Mouse (Mus musculus) stomach, embryonic 15.5 days (tissue): ENCODE data around the gene Wdr17. TPM values are rescaled to one million over a fixed set of nuclear protein-coding genes. Genes with fewer than 3 reads are reported as not detected.
A peak's percentile ranks its signal among the peaks of the same experiment; 100 is the strongest.
"Not testable (repeated sequence)": the region's sequence is repeated elsewhere in the genome, so short reads cannot be mapped to it uniquely, and the experiment has no call there.

Source experiments
- ATAC-seq: fragments of 200-750 bp; cut with Nextera tagmentation; 2 replicates; pipeline ENCODE4 v1.8.0; 2017; ENCODE audit warnings: low read depth, moderate number of reproducible peaks, moderate TSS enrichment; ENCODE audit not compliant: insufficient read depth, low FRiP score
- H3K27ac ChIP-seq: fragments of 300-500 bp; sonication (generic); 2 replicates; pipeline ENCODE4 v1.5.1; 2015; ENCODE audit warnings: mild to moderate bottlenecking, inconsistent platforms
- H3K27me3 ChIP-seq: fragments of 300-500 bp; sonication (generic); replicated peaks from 2 replicates; pipeline ENCODE4 v1.6.1; 2015; ENCODE audit warnings: inconsistent platforms
- H3K36me3 ChIP-seq: fragments of 300-500 bp; sonication (generic); 2 replicates; pipeline ENCODE4 v1.6.1; 2015; ENCODE audit warnings: inconsistent platforms
- H3K4me1 ChIP-seq: fragments of 300-500 bp; sonication (generic); 2 replicates; pipeline ENCODE4 v1.6.1; 2015; ENCODE audit warnings: inconsistent platforms
- H3K4me2 ChIP-seq: fragments of 300-500 bp; sonication (generic); 2 replicates; pipeline ENCODE4 v1.6.1; 2015; ENCODE audit warnings: mild to moderate bottlenecking, inconsistent platforms
- H3K4me3 ChIP-seq: fragments of 300-500 bp; sonication (generic); replicated peaks from 2 replicates; pipeline ENCODE4 v1.5.1; 2015; ENCODE audit warnings: inconsistent platforms
- H3K9ac ChIP-seq: fragments of 300-500 bp; sonication (generic); 2 replicates; pipeline ENCODE4 v1.6.1; 2015; ENCODE audit warnings: inconsistent platforms
- H3K9me3 ChIP-seq: fragments of 300-500 bp; sonication (generic); 2 replicates; pipeline ENCODE4 v1.6.1; 2016; ENCODE audit warnings: inconsistent platforms
- WGBS: fragments of 180-500 bp; shearing (Covaris S2); methylation state at CpG from one replicate; pipeline ENCODE4 v1.1.7; 2015; 5-methylcytosine and 5-hydroxymethylcytosine counted together
- polyA plus RNA-seq: library from polyadenylated mRNA; unstranded; fragments of >200 nt; fragmentation: Nextera tagmentation; extraction: Ambion mirVana; gene quantifications from 2 replicates; pipeline ENCODE4 v1.2.1, GENCODE M21; 2015

The Wdr17 gene
- polyA plus RNA-seq, 1 experiment from 2014 or later: 0.49 TPM

GRCm38 (mm10) chr8:54659703-54660102, 227.3 kb downstream of the Wdr17 start:
- Histone ChIP-seq H3K4me1 (no peaks in the 10 kb centered on the region), H3K36me3 (no peaks in the 10 kb centered on the region), H3K9me3 (no peaks in the 10 kb centered on the region), H3K4me2 (no peak overlapping the region), H3K27me3 (no peaks in the 10 kb centered on the region), H3K4me3 (no peak overlapping the region), H3K27ac (no peak overlapping the region), H3K9ac (no peak overlapping the region)
- 83% methylated on average over 2 of the region's 2 CpGs for WGBS
- ATAC-seq: no peak

GRCm38 (mm10) chr8:54638634-54639033, 248.3 kb downstream of the Wdr17 start:
- 82% methylated on average over 4 of the region's 4 CpGs for WGBS
- H3K9me3 ChIP-seq: no peaks in the 10 kb centered on the region
- no peak for ATAC-seq

GRCm38 (mm10) chr8:54616710-54617109, 270.3 kb downstream of the Wdr17 start:
- not testable (repeated sequence) for H3K27ac ChIP-seq, H3K4me2 ChIP-seq, H3K9ac ChIP-seq, H3K36me3 ChIP-seq, H3K27me3 ChIP-seq, H3K4me1 ChIP-seq, H3K9me3 ChIP-seq, H3K4me3 ChIP-seq, ATAC-seq
- WGBS: 83% methylated on average over 17 of the region's 17 CpGs

More at GRCm38 (mm10) chr8:54638634-54639033, 248.3 kb downstream of the Wdr17 start:
- Histone ChIP-seq H3K27me3 (no peaks in the 10 kb centered on the region), H3K4me1 (no peaks in the 10 kb centered on the region), H3K4me2 (no peak overlapping the region), H3K36me3 (no peaks in the 10 kb centered on the region), H3K4me3 (no peak overlapping the region), H3K27ac (no peak overlapping the region), H3K9ac (no peak overlapping the region)

- H3K36me3 ChIP-seq: no peaks in the 10 kb centered on the region
- H3K9ac ChIP-seq: no peak overlapping the region
- ATAC-seq: no peak
- 68% methylated on average over 4 of the region's 4 CpGs for WGBS
- H3K9me3 ChIP-seq: no peaks in the 10 kb centered on the region
- H3K27me3 ChIP-seq: no peaks in the 10 kb centered on the region
- no peaks in the 10 kb centered on the region for H3K4me1 ChIP-seq
- no peak overlapping the region for H3K4me3 ChIP-seq
- no peak overlapping the region for H3K27ac ChIP-seq
- H3K4me2 ChIP-seq: no peak overlapping the region
Measured at GRCm38 (mm10) chr8:54610238-54610637, 276.7 kb downstream of the Wdr17 start.

- Histone ChIP-seq H3K27ac (no peak overlapping the region), H3K4me2 (no peak overlapping the region), H3K9me3 (no peaks in the 10 kb centered on the region), H3K9ac (no peak overlapping the region), H3K4me3 (no peak overlapping the region), H3K4me1 (no peaks in the 10 kb centered on the region), H3K27me3 (no peaks in the 10 kb centered on the region), H3K36me3 (no peaks in the 10 kb centered on the region)
- no peak for ATAC-seq
- WGBS: 89% methylated on average over 2 of the region's 2 CpGs
Measured at GRCm38 (mm10) chr8:54609336-54609735, 277.6 kb downstream of the Wdr17 start.

GRCm38 (mm10) chr8:54603440-54603839, 283.5 kb downstream of the Wdr17 start:
- H3K4me2 ChIP-seq: no peak overlapping the region
- 81% methylated on average over 4 of the region's 4 CpGs for WGBS
- ATAC-seq: no peak
- H3K4me1 ChIP-seq: 0 out of 2 replicates have a peak, but pooled peaks cover 7% of the 10 kb centered on the region
- no peak overlapping the region for H3K4me3 ChIP-seq
- no peak overlapping the region for H3K9ac ChIP-seq
- no peaks in the 10 kb centered on the region for H3K36me3 ChIP-seq
- H3K27me3 ChIP-seq: no peaks in the 10 kb centered on the region
- H3K27ac ChIP-seq: no peak overlapping the region
- no peaks in the 10 kb centered on the region for H3K9me3 ChIP-seq

- peak within 1 kb of the TSS; percentile 54 for H3K4me2 ChIP-seq
- H3K4me1 ChIP-seq: 0 out of 2 replicates have a peak, but pooled peaks cover 7% of the 10 kb centered on the region
- no peak within 1 kb of the TSS for H3K27ac ChIP-seq
- no peak within 1 kb of the TSS for H3K9ac ChIP-seq
- peak within 1 kb of the TSS; percentile 24 for H3K4me3 ChIP-seq
- no peaks in the 10 kb centered on the region for H3K36me3 ChIP-seq
- WGBS: 10% methylated on average over 21 of the region's 21 CpGs
- H3K9me3 ChIP-seq: no peaks in the 10 kb centered on the region
- no peaks in the 10 kb centered on the region for H3K27me3 ChIP-seq
- peak; percentile 76; the same call in 1 of the 2 replicates for ATAC-seq
Measured at GRCm38 (mm10) chr8:54600671-54601251, 286.2 kb downstream of the Wdr17 start, which contains the start of gene Spata4. Gene Spata4 (plus strand): TSS chr8:54600781.

GRCm38 (mm10) chr8:54597386-54597785, 289.6 kb downstream of the Wdr17 start:
- H3K4me1 ChIP-seq: 0 out of 2 replicates have a peak, but pooled peaks cover 7% of the 10 kb centered on the region
- H3K27me3 ChIP-seq: no peaks in the 10 kb centered on the region
- ATAC-seq: no peak
- H3K4me2 ChIP-seq: no peak overlapping the region
- H3K9me3 ChIP-seq: no peaks in the 10 kb centered on the region
- no peak overlapping the region for H3K9ac ChIP-seq
- 89% methylated on average over 2 of the region's 2 CpGs for WGBS
- no peak overlapping the region for H3K27ac ChIP-seq
- H3K4me3 ChIP-seq: no peak overlapping the region
- H3K36me3 ChIP-seq: no peaks in the 10 kb centered on the region

GRCm38 (mm10) chr8:54596940-54597339, 290.0 kb downstream of the Wdr17 start:
- H3K4me2 ChIP-seq: no peak overlapping the region
- no peaks in the 10 kb centered on the region for H3K36me3 ChIP-seq
- no peaks in the 10 kb centered on the region for H3K27me3 ChIP-seq
- H3K27ac ChIP-seq: no peak overlapping the region
- no peak overlapping the region for H3K4me3 ChIP-seq
- H3K9me3 ChIP-seq: no peaks in the 10 kb centered on the region
- WGBS: 86% methylated on average over 2 of the region's 2 CpGs
- H3K4me1 ChIP-seq: 0 out of 2 replicates have a peak, but pooled peaks cover 7% of the 10 kb centered on the region
- ATAC-seq: no peak
- H3K9ac ChIP-seq: no peak overlapping the region

GRCm38 (mm10) chr8:54596051-54596450, 290.9 kb downstream of the Wdr17 start:
- no peaks in the 10 kb centered on the region for H3K36me3 ChIP-seq
- no peak overlapping the region for H3K4me3 ChIP-seq
- no peaks in the 10 kb centered on the region for H3K9me3 ChIP-seq
- no peak overlapping the region for H3K9ac ChIP-seq
- H3K4me1 ChIP-seq: 0 out of 2 replicates have a peak, but pooled peaks cover 7% of the 10 kb centered on the region
- H3K27me3 ChIP-seq: no peaks in the 10 kb centered on the region
- no peak overlapping the region for H3K27ac ChIP-seq
- no peak overlapping the region for H3K4me2 ChIP-seq
- no peak for ATAC-seq
- 65% methylated on average over 2 of the region's 2 CpGs for WGBS

- H3K9me3 ChIP-seq: no peaks in the 10 kb centered on the region
- no peak for ATAC-seq
- no peaks in the 10 kb centered on the region for H3K4me1 ChIP-seq
- no peaks in the 10 kb centered on the region for H3K27me3 ChIP-seq
- no peaks in the 10 kb centered on the region for H3K36me3 ChIP-seq
- H3K9ac ChIP-seq: no peak overlapping the region
- H3K4me3 ChIP-seq: no peak overlapping the region
- no peak overlapping the region for H3K4me2 ChIP-seq
- no peak overlapping the region for H3K27ac ChIP-seq
- 78% methylated on average over 5 of the region's 5 CpGs for WGBS
Measured at GRCm38 (mm10) chr8:54594634-54595033, 292.4 kb downstream of the Wdr17 start.

GRCm38 (mm10) chr8:54582886-54583285, 304.1 kb downstream of the Wdr17 start:
- no peaks in the 10 kb centered on the region for H3K9me3 ChIP-seq
- H3K9ac ChIP-seq: no peak overlapping the region
- ATAC-seq: no peak
- WGBS: 42% methylated on average over 1 of the region's 1 CpGs
- H3K36me3 ChIP-seq: no peaks in the 10 kb centered on the region
- H3K27me3 ChIP-seq: no peaks in the 10 kb centered on the region
- H3K27ac ChIP-seq: no peak overlapping the region
- no peak overlapping the region for H3K4me2 ChIP-seq
- H3K4me3 ChIP-seq: no peak overlapping the region
- H3K4me1 ChIP-seq: no peaks in the 10 kb centered on the region

- no peak for ATAC-seq
- WGBS: 79% methylated on average over 3 of the region's 3 CpGs
- Histone ChIP-seq H3K27me3 (no peaks in the 10 kb centered on the region), H3K4me1 (no peaks in the 10 kb centered on the region), H3K9ac (no peak overlapping the region), H3K9me3 (no peaks in the 10 kb centered on the region), H3K4me2 (no peak overlapping the region), H3K36me3 (no peaks in the 10 kb centered on the region), H3K27ac (no peak overlapping the region), H3K4me3 (no peak overlapping the region)
Measured at GRCm38 (mm10) chr8:54581436-54581835, 305.5 kb downstream of the Wdr17 start.
